Mouse (Mus musculus): ENCODE data around the gene Utf1.

The Utf1 gene

DNA sequence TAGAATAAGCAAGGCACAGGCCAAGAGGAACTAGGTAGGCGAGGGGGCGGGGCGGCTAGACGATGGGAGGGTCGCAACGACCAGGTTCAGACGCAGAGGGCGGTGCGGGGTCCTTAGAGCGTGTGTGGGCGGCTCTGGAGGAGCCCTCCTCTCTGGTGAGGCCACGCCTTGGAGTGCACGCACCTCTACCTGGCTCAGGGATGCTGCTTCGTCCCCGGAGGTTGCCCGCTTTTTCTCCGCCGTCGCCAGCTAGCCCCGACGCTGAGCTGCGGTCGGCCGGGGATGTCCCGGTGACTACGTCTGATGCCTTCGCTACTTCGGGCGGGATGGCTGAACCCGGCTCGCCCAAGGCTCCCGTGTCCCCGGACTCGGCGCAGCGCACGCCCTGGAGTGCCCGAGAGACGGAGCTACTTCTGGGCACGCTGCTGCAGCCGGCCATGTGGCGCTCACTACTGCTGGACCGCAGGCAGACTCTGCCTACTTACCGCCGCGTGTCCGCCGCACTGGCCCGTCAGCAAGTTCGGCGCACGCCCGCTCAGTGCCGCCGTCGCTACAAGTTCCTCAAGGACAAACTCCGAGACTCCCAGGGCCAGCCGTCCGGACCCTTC is at the start of gene Utf1:
Gene Utf1, plus strand, starts transcription at position 116 of the 608 bp plus-strand sequence.
- no peak for TF ChIP-seq GATA4 (IDR thresholded peaks at IDR 0.05; ENCODE audit: insufficient replicate concordance, low read length)

DNA sequence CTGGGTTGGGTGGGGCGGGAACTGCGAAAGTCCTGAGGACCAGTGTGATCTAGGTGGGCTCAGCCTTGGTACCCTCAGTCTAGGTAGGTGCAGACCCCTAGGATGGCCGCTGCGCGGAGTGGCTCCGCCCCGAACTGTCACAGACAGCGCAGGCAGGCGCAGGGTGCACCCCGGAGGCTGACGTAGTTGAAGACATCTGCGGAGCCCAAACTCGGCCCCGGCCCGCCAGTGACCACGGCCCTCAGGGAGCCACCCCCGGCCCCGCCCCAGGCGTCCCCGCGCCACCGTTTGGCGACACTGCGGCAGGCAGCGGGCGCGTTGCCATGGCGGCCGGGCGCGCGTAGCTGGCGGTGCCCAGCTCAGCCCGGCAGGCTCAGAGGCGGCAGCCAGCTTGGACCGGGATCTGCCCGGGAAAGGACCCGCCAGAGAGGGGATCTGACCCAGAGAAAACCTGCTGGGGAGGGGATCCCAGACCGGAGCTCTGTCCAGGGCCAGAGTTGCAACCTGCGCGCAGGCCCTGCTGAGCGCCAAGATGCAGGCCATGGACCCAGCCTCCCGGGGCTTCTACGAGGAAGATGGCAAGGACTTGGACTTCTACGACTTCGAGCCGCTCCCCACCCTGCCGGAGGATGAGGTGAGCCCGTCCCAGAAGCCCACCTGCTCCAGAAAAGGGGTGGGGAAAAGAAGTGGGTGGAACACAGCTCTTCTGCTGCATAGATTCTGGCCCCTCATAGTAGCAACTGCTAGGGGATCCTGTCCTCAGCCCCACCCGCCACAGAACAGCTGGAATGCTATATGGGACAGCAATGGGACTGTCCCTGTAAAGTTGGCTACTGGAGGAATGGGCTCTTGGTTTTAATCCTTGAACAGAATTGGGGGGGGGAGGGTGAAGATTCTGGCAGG is 48.7 kb upstream of the Utf1 start, which contains the start of gene Kndc1:
Gene Kndc1, plus strand, starts transcription at position 42 of the 903 bp plus-strand sequence.
- no peak for TF ChIP-seq GATA4 (IDR thresholded peaks at IDR 0.05; ENCODE audit: insufficient replicate concordance, low read length)

DNA sequence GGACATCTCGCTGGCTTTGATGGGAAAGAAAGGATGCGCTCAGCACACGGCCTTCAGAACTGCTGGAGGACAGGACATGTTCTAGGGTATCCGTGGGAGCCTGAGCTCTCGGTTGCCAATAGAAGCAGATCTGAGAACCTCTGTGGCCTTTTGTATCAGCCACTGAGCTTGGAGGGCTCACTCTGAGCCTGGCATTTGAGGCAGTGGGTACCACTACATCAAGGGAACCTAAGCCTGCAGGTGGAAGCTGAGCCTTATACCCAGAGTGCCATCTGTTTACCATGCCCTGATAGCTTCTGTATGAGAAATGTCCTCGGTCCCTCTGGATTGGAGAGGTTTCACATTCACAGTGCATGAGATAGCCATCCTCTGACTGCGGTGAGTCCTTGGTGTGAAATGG is 47.3 kb upstream of the Utf1 start:
- no peak for TF ChIP-seq GATA4 (IDR thresholded peaks at IDR 0.05; ENCODE audit: insufficient replicate concordance, low read length)

DNA sequence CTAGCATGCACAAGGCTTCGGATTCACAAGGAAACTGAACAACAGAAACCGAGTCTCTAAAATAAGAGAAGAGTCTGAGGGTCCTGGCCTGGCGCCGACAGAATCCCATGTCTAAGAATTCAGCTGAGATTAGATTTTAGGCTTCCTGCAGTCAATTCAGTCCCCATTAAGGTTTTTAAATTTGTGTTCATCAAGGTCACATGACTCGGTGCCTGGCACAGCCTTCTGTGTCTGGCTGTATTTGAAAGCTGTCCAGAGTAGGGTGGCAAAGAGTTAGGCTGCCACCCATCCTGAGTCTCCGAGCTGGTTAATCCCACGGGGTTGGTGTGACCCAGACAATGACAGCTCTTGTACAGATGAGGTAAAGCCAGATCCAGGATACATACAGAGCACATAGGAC is 46.8 kb upstream of the Utf1 start:
- no peak for TF ChIP-seq GATA4 (IDR thresholded peaks at IDR 0.05; ENCODE audit: insufficient replicate concordance, low read length)

DNA sequence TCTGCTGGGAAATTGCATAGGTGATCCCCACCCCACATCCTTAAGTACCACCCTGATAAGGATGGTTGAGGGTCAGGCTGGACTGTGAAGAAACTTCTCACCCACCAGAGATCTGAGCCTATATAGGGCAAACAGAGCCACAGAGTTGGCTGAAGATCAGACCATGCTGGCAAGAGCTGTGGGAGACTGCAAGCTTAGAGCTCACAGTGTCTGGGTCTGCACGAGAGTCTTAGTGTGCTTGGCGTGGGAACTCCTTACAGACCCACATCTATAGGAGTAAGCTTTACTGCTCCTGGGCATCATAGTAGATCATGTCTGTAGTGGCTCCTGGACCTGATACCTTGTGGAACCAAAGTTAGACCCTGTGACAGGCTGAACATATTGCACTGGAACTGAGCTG is 45.0 kb upstream of the Utf1 start:
- no peak for TF ChIP-seq GATA4 (IDR thresholded peaks at IDR 0.05; ENCODE audit: insufficient replicate concordance, low read length)

DNA sequence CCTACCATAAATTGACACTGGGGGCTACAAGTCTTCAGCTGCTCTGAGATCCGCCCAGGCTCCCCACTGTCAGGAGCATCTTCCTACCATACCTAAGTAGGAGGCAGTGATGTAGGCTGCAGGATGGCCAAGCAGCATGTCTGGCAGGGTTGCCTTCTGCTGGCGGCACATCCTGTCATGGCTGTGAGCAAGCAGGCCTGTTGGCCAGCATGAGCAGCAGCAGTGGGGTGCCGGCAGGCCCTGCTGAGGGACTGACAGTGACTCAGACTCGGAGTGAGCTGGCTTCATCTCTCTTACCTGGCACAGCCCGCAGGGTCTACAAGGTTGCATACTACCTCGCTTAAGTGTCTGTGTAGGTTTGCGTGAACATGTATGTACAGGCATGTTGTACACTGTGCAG is 44.1 kb upstream of the Utf1 start:
- no peak for TF ChIP-seq GATA4 (IDR thresholded peaks at IDR 0.05; ENCODE audit: insufficient replicate concordance, low read length)

DNA sequence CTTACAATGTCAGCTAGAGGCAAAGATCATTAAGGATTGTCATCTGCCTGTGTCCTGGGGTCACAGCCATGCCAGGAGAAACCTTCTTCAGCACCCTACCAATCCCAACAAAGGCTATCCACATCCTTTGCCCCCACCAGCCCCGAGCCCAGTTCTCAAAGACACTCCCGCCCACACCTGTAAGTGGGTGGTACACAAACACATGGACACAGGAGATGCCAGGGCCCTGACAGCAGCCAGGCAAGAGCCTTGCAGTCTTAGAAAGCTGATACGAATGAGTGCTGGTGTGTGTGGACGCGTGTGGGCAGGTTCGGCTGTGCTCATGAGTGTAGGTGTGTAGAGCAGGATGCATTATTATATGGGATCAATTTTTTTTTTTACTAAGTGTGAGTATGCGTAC is 43.1 kb upstream of the Utf1 start:
- TF ChIP-seq GATA4 (IDR thresholded peaks at IDR 0.05; ENCODE audit: insufficient replicate concordance, low read length): no peak

DNA sequence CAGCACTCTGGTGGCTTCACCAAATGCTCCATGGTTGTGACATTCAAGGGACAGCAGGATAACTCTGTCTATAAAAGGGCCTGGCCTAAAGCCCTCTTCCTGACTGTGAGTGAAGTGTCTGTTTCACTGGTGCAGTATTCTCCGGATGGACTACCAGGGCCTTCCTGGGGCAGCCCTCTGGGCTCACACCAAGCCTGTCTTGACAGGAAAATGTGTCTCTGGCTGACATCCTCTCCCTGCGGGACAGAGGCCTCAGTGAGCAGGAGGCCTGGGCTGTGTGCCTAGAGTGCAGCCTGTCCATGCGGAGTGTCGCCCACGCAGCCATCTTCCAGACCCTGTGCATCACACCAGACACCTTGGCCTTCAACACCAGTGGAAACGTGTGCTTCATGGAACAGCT is 42.7 kb upstream of the Utf1 start:
- TF ChIP-seq GATA4 (IDR thresholded peaks at IDR 0.05; ENCODE audit: insufficient replicate concordance, low read length): no peak

DNA sequence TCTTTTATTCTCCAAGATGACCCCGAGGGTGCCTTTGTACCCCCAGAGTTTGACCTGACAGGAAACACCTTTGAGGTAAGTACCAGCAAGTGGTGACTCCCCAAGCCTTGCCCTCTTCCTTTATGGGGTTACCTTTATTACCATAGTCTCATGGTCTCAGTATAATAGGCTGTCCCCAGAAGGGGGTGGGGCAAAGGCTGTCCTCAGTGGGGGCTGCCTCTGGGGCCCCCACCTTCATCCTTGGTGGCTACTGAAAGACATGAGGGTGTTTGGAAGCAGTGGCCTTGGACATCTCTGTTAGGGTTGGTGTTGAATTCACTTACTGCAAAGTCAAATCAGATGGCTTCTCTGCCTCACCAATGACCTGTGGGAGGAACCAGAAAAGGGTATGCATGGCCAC is 41.6 kb upstream of the Utf1 start:
- no peak for TF ChIP-seq GATA4 (IDR thresholded peaks at IDR 0.05; ENCODE audit: insufficient replicate concordance, low read length)

DNA sequence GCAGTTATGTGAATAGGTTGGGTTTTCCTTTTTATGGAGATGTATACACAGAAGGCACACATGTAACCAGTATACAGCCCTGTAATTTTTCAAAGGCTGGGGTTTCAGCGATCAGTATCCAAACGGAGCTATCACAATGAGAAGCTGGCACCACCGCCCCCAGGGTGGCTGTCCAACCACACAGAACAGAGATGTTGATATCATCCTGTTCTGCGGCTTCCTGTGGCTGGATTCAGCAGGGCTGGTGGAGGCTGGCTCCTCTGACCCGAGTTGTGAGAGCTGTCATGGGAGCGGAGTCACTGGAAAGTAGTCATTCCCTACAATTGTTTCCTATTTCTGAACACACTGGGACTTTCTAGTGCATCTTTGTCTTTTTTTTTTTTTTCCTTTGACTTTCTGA is 38.3 kb upstream of the Utf1 start:
- no peak for TF ChIP-seq GATA4 (IDR thresholded peaks at IDR 0.05; ENCODE audit: insufficient replicate concordance, low read length)

DNA sequence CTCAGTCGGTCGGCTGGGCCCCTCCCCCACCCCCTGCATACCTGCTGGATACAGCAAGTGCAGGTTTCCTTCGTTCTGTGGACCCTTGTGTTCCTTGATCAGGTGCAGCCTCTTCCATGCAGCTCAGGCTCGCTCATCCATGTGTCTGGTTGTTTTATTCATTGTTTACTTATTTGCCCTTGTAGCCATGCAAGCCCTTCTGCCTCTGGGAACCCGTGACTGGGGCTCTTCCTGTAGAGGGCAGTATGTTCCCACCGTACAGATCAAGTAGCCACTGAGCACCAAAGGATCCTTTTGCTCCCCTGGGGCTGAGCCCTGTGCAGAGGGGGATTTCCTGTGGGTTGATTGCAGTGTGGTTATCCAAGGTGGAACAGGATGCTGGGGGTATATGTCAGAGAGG is 37.9 kb upstream of the Utf1 start:
- TF ChIP-seq GATA4 (IDR thresholded peaks at IDR 0.05; ENCODE audit: insufficient replicate concordance, low read length): no peak

DNA sequence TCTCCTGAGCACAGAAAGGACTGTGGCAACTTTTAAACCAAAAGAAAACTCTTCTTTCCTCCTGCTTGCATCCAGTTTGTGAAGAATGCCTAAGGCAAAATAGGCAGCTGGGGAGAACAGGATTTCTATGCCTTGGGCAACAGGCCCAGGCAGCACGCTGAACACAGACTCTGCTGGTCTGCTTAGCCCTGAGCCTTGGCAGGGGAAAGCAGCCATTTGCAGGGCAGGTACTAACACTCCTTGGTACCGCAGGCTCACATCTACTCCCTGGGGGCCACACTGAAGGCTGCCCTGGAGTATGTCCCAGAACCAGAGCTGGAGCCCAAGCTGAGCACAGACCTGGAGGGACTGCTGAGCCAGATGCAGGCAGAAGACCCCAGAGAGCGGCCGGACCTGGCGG is 35.4 kb upstream of the Utf1 start:
- TF ChIP-seq GATA4 (IDR thresholded peaks at IDR 0.05; ENCODE audit: insufficient replicate concordance, low read length): no peak

DNA sequence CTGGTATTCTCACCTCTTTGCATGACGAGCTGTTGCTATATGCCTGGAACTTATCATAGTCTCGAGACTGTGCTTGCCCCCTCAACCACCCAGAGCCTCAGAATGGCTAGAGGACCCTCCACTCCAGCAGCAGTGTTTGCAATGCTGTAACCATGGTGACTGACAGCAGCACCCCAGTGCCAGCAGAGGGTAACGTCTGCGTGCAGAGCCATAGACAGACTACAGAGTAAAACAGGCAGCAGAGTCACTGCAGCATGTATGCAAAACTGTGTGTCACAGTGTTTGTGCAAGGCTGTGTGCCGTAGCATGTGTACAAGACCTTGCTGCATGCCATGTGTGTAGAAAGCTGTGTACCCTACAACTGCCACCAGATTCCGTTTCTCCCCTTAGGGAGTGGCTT is 34.1 kb upstream of the Utf1 start:
- no peak for TF ChIP-seq GATA4 (IDR thresholded peaks at IDR 0.05; ENCODE audit: insufficient replicate concordance, low read length)

DNA sequence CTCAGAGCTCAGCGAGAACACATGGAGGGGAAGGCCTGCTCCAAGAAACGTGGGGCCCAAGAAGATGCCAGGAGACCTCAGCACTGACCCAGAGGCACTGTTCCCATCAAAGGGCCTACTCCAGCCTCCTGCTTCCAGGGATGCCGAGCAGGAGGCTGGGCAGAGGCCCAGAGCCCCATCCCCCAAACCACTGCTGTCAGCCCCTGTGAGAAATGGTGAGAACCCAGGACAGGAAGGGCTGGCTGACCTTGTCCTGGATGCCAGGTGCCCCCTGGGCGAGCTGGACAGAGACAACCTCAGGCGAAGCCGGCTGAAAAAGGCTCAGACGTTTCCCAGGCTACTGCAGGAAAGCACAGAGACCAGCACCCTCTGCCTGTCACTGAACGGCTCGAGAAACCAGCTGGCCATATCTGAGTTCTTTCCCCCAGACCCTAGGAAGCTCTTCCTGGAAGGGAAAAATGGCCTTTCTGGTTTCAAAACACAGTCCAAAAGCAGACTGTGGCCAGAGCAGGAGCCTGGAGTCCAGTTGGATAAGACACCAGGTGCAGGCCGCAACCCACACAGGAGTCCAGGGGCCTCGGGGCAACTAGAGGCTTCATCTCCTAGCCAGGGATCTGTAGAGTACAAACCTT is 33.3 kb upstream of the Utf1 start:
- TF ChIP-seq GATA4 (IDR thresholded peaks at IDR 0.05; ENCODE audit: insufficient replicate concordance, low read length): no peak

DNA sequence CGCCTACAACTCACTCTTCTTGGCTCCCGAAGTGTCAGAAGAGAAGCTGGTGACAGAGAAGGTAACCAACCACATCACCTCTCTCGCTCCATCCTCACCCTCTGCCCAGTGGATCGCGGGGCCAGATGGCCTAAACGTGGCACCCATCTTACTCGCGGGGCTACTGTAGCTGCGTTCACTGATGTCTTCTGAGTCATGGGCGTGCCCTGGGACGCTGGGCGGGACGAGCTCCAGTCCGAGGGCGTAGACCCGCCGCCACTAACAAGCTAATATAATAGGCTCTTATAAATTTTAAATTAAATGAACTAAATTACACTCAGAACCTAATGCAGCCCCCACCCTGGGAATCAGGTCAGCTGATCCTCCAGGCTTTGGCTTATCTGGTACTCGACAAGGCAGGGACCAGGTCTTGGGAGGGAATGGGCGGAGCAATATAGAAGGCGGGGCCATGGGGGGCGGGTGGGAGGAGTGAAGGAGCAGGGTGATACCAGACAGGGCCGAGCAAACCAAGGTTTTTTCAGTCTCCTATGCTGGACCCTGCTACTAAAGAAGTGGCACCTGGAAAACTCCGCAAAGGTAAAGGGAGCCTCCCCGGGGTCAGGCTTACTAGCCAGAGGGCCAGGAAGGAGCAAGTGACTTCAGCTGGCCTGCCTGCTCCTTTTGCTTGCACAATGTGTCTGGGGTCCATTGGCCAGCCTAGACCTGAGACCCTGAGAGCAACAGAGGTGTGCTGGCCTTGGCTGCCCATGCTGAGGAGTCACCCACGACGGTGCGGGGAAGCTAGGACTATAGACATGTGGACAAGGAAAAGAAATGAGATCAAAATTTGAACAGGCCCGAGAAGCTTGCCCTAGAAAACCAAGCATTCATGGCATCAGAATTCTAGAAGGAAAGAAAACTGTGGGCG is 29.2 kb upstream of the Utf1 start:
- no peak for TF ChIP-seq GATA4 (IDR thresholded peaks at IDR 0.05; ENCODE audit: insufficient replicate concordance, low read length)
